Mouse (Mus musculus): ENCODE results near the gene Crk. TPM values are rescaled to one million over a fixed set of nuclear protein-coding genes. Genes with fewer than 3 reads are reported as not detected.

Crk gene
- polyA plus RNA-seq, 1 experiment from 2014 or later: 101 TPM

- Histone ChIP-seq H3K36me3 (ENCODE audit: control insufficient read depth, insufficient read depth, low read length) (peaks cover 33% of the 10 kb centered on the region), H3K4me1 (replicated peaks; ENCODE audit: control insufficient read depth, insufficient read depth, low read length) (peaks cover 42% of the 10 kb centered on the region), H3K4me2 (ENCODE audit: low read length) (no peak overlapping the region), H3K27ac (ENCODE audit: low read depth) (no peak overlapping the region), H3K9me3 (ENCODE audit: control insufficient read depth, low read length) (no peaks in the 10 kb centered on the region), H3K9ac (ENCODE audit: low read length) (no peak overlapping the region), H3K27me3 (replicated peaks; ENCODE audit: control insufficient read depth, insufficient read depth, low read length) (no peaks in the 10 kb centered on the region), H3K4me3 (ENCODE audit: low read depth, low read length) (no peak overlapping the region)
- ATAC-seq (replicated peaks; ENCODE audit: low FRiP score, low TSS enrichment, low read depth) (no peak), DNase-seq (ENCODE audit: low spot score) (no peak)
- WGBS: 66% methylated on average over 2 of the region's 2 CpGs
Observed at GRCm38 (mm10) chr11:75737806-75738476, 58.9 kb downstream of the Crk start.

GRCm38 (mm10) chr11:75738477-75738821 is 59.4 kb downstream of the Crk start:
- Histone ChIP-seq H3K27me3 (replicated peaks; ENCODE audit: control insufficient read depth, insufficient read depth, low read length) (no peaks in the 10 kb centered on the region), H3K36me3 (ENCODE audit: control insufficient read depth, insufficient read depth, low read length) (peaks cover 37% of the 10 kb centered on the region), H3K4me2 (ENCODE audit: low read length) (no peak overlapping the region), H3K9ac (ENCODE audit: low read length) (no peak overlapping the region), H3K9me3 (ENCODE audit: control insufficient read depth, low read length) (no peaks in the 10 kb centered on the region), H3K4me1 (replicated peaks; ENCODE audit: control insufficient read depth, insufficient read depth, low read length) (peaks cover 42% of the 10 kb centered on the region), H3K4me3 (ENCODE audit: low read depth, low read length) (no peak overlapping the region), H3K27ac (ENCODE audit: low read depth) (no peak overlapping the region)
- no peak for ATAC-seq (replicated peaks; ENCODE audit: low FRiP score, low TSS enrichment, low read depth)
- DNase-seq (ENCODE audit: low spot score): no peak
- WGBS: 95% methylated on average over 7 of the region's 7 CpGs

- Histone ChIP-seq H3K9ac (ENCODE audit: low read length) (no peak overlapping the region), H3K27me3 (replicated peaks; ENCODE audit: control insufficient read depth, insufficient read depth, low read length) (no peaks in the 10 kb centered on the region), H3K9me3 (ENCODE audit: control insufficient read depth, low read length) (no peaks in the 10 kb centered on the region), H3K4me3 (ENCODE audit: low read depth, low read length) (no peak overlapping the region), H3K4me1 (replicated peaks; ENCODE audit: control insufficient read depth, insufficient read depth, low read length) (peaks cover 34% of the 10 kb centered on the region), H3K27ac (ENCODE audit: low read depth) (no peak overlapping the region), H3K4me2 (ENCODE audit: low read length) (no peak overlapping the region), H3K36me3 (ENCODE audit: control insufficient read depth, insufficient read depth, low read length) (peaks cover 37% of the 10 kb centered on the region)
- WGBS: 66% methylated on average over 3 of the region's 3 CpGs
- DNase-seq (ENCODE audit: low spot score): no peak
- ATAC-seq (replicated peaks; ENCODE audit: low FRiP score, low TSS enrichment, low read depth): no peak
Observed at GRCm38 (mm10) chr11:75740204-75740603, 61.1 kb downstream of the Crk start.

- no peak overlapping the region for H3K4me3 ChIP-seq (ENCODE audit: low read depth, low read length)
- DNase-seq (ENCODE audit: low spot score): no peak
- H3K4me1 ChIP-seq (replicated peaks; ENCODE audit: control insufficient read depth, insufficient read depth, low read length): peaks cover 25% of the 10 kb centered on the region
- peaks cover 37% of the 10 kb centered on the region for H3K36me3 ChIP-seq (ENCODE audit: control insufficient read depth, insufficient read depth, low read length)
- H3K4me2 ChIP-seq (ENCODE audit: low read length): no peak overlapping the region
- no peak overlapping the region for H3K27ac ChIP-seq (ENCODE audit: low read depth)
- H3K9me3 ChIP-seq (ENCODE audit: control insufficient read depth, low read length): no peaks in the 10 kb centered on the region
- 74% methylated on average over 3 of the region's 3 CpGs for WGBS
- H3K9ac ChIP-seq (ENCODE audit: low read length): no peak overlapping the region
- no peaks in the 10 kb centered on the region for H3K27me3 ChIP-seq (replicated peaks; ENCODE audit: control insufficient read depth, insufficient read depth, low read length)
- no peak for ATAC-seq (replicated peaks; ENCODE audit: low FRiP score, low TSS enrichment, low read depth)
Observed at GRCm38 (mm10) chr11:75741615-75742014, 62.6 kb downstream of the Crk start.

GRCm38 (mm10) chr11:75744761-75745160 is 65.7 kb downstream of the Crk start:
- Histone ChIP-seq H3K4me2 (ENCODE audit: low read length) (no peak overlapping the region), H3K9me3 (ENCODE audit: control insufficient read depth, low read length) (no peaks in the 10 kb centered on the region), H3K4me3 (ENCODE audit: low read depth, low read length) (no peak overlapping the region), H3K36me3 (ENCODE audit: control insufficient read depth, insufficient read depth, low read length) (peaks cover 32% of the 10 kb centered on the region), H3K4me1 (replicated peaks; ENCODE audit: control insufficient read depth, insufficient read depth, low read length) (peaks cover 22% of the 10 kb centered on the region), H3K9ac (ENCODE audit: low read length) (no peak overlapping the region), H3K27ac (ENCODE audit: low read depth) (no peak overlapping the region), H3K27me3 (replicated peaks; ENCODE audit: control insufficient read depth, insufficient read depth, low read length) (no peaks in the 10 kb centered on the region)
- WGBS: 93% methylated on average over 3 of the region's 3 CpGs
- ATAC-seq (replicated peaks; ENCODE audit: low FRiP score, low TSS enrichment, low read depth) (no peak), DNase-seq (ENCODE audit: low spot score) (no peak)

- DNase-seq (ENCODE audit: low spot score) (no peak), ATAC-seq (replicated peaks; ENCODE audit: low FRiP score, low TSS enrichment, low read depth) (no peak)
- Histone ChIP-seq H3K4me3 (ENCODE audit: low read depth, low read length) (no peak overlapping the region), H3K4me1 (replicated peaks; ENCODE audit: control insufficient read depth, insufficient read depth, low read length) (peaks cover 18% of the 10 kb centered on the region; the same call in 1 of the 2 replicates), H3K9me3 (ENCODE audit: control insufficient read depth, low read length) (no peaks in the 10 kb centered on the region), H3K27me3 (replicated peaks; ENCODE audit: control insufficient read depth, insufficient read depth, low read length) (no peaks in the 10 kb centered on the region), H3K4me2 (ENCODE audit: low read length) (no peak overlapping the region), H3K36me3 (ENCODE audit: control insufficient read depth, insufficient read depth, low read length) (peaks cover 43% of the 10 kb centered on the region), H3K27ac (ENCODE audit: low read depth) (no peak overlapping the region), H3K9ac (ENCODE audit: low read length) (no peak overlapping the region)
- 87% methylated on average over 1 of the region's 1 CpGs for WGBS
Observed at GRCm38 (mm10) chr11:75750537-75750936, 71.5 kb downstream of the Crk start.

- Histone ChIP-seq H3K36me3 (ENCODE audit: control insufficient read depth, insufficient read depth, low read length) (peaks cover 48% of the 10 kb centered on the region), H3K27me3 (replicated peaks; ENCODE audit: control insufficient read depth, insufficient read depth, low read length) (no peaks in the 10 kb centered on the region), H3K27ac (ENCODE audit: low read depth) (no peak overlapping the region), H3K9ac (ENCODE audit: low read length) (no peak overlapping the region), H3K4me2 (ENCODE audit: low read length) (no peak overlapping the region), H3K4me1 (replicated peaks; ENCODE audit: control insufficient read depth, insufficient read depth, low read length) (peaks cover 18% of the 10 kb centered on the region; the same call in 1 of the 2 replicates), H3K9me3 (ENCODE audit: control insufficient read depth, low read length) (no peaks in the 10 kb centered on the region), H3K4me3 (ENCODE audit: low read depth, low read length) (no peak overlapping the region)
- WGBS: 69% methylated on average over 4 of the region's 4 CpGs
- ATAC-seq (replicated peaks; ENCODE audit: low FRiP score, low TSS enrichment, low read depth): no peak
- no peak for DNase-seq (ENCODE audit: low spot score)
Observed at GRCm38 (mm10) chr11:75751082-75751481, 72.0 kb downstream of the Crk start.

Other genes starting within 250 kb of the Crk start
- 6.8 and 8.4 TPM in 2 replicates for gene Serpinf2, start 239.7 kb upstream of the Crk start, polyA plus RNA-seq (2014; fragmentation: Nextera tagmentation; extraction: Ambion mirVana)
- gene Wdr81, start 224.5 kb upstream of the Crk start, polyA plus RNA-seq (2014; fragmentation: Nextera tagmentation; extraction: Ambion mirVana): 4.7 and 5.9 TPM in 2 replicates
- 22.4 and 23.1 TPM in 2 replicates for gene Tlcd2, start 217.5 kb upstream of the Crk start, polyA plus RNA-seq (2014; fragmentation: Nextera tagmentation; extraction: Ambion mirVana)
- gene Prpf8, start 192.4 kb upstream of the Crk start, polyA plus RNA-seq (2014; fragmentation: Nextera tagmentation; extraction: Ambion mirVana): 86.9 and 88.7 TPM in 2 replicates
- 0.43 and 0.65 TPM in 2 replicates for gene Rilp, start 169.2 kb upstream of the Crk start, polyA plus RNA-seq (2014; fragmentation: Nextera tagmentation; extraction: Ambion mirVana)
- 5.4 and 6.0 TPM in 2 replicates for gene Scarf1, start 165.7 kb upstream of the Crk start, polyA plus RNA-seq (2014; fragmentation: Nextera tagmentation; extraction: Ambion mirVana)
- gene Slc43a2, start 147.6 kb upstream of the Crk start, polyA plus RNA-seq (2014; fragmentation: Nextera tagmentation; extraction: Ambion mirVana): 3.5 and 4.8 TPM in 2 replicates
- 76.2 and 82.1 TPM in 2 replicates for gene Pitpna, start 91.2 kb upstream of the Crk start, polyA plus RNA-seq (2014; fragmentation: Nextera tagmentation; extraction: Ambion mirVana)
- gene Inpp5k, start 48.3 kb upstream of the Crk start, polyA plus RNA-seq (2014; fragmentation: Nextera tagmentation; extraction: Ambion mirVana): 23.7 and 25.1 TPM in 2 replicates
- 41.7 and 42.5 TPM in 2 replicates for gene Myo1c, start 28.8 kb upstream of the Crk start, polyA plus RNA-seq (2014; fragmentation: Nextera tagmentation; extraction: Ambion mirVana)
- gene Ywhae, start 53.6 kb downstream of the Crk start, polyA plus RNA-seq (2014; fragmentation: Nextera tagmentation; extraction: Ambion mirVana): 888 and 941 TPM in 2 replicates
- 2.2 and 2.6 TPM in 2 replicates for gene Doc2b, start 116.8 kb downstream of the Crk start, polyA plus RNA-seq (2014; fragmentation: Nextera tagmentation; extraction: Ambion mirVana)